Mouse (Mus musculus): Measurements from ENCODE around the gene Lrrk2. TPM values are rescaled to one million over a fixed set of nuclear protein-coding genes. Genes with fewer than 3 reads are reported as not detected.
"Not testable (repeated sequence)": the region's sequence is repeated elsewhere in the genome, so short reads cannot be mapped to it uniquely, and the experiment has no call there.

Gene Lrrk2
- polyA plus RNA-seq, 1 experiment from 2014 or later: 2.6 TPM

- no peaks in the 10 kb centered on the region for H3K4me1 ChIP-seq (replicated peaks)
- no peak overlapping the region for H3K9ac ChIP-seq
- no peaks in the 10 kb centered on the region for H3K27me3 ChIP-seq (replicated peaks)
- H3K9me3 ChIP-seq: no peaks in the 10 kb centered on the region
- H3K4me2 ChIP-seq (replicated peaks): no peak overlapping the region
- no peak for ATAC-seq
- H3K27ac ChIP-seq: no peak overlapping the region
- H3K36me3 ChIP-seq: no peaks in the 10 kb centered on the region
- 83% methylated on average over 16 of the region's 16 CpGs for WGBS
- no peak overlapping the region for H3K4me3 ChIP-seq (replicated peaks)
These were observed 82.8 kb downstream of the Lrrk2 start for GRCm38 (mm10) chr15:91755756-91756155.

- H3K9me3 ChIP-seq: no peaks in the 10 kb centered on the region
- no peaks in the 10 kb centered on the region for H3K27me3 ChIP-seq (replicated peaks)
- no peak overlapping the region for H3K4me3 ChIP-seq (replicated peaks)
- ATAC-seq: no peak
- H3K36me3 ChIP-seq: no peaks in the 10 kb centered on the region
- WGBS: 62% methylated on average over 4 of the region's 4 CpGs
- H3K4me2 ChIP-seq (replicated peaks): no peak overlapping the region
- H3K9ac ChIP-seq: no peak overlapping the region
- no peak overlapping the region for H3K27ac ChIP-seq
- no peaks in the 10 kb centered on the region for H3K4me1 ChIP-seq (replicated peaks)
These were observed 99.1 kb downstream of the Lrrk2 start for GRCm38 (mm10) chr15:91772041-91772440.

- H3K36me3 ChIP-seq: no peaks in the 10 kb centered on the region
- no peaks in the 10 kb centered on the region for H3K9me3 ChIP-seq
- no peak overlapping the region for H3K9ac ChIP-seq
- H3K4me1 ChIP-seq (replicated peaks): no peaks in the 10 kb centered on the region
- no peak overlapping the region for H3K4me2 ChIP-seq (replicated peaks)
- WGBS: 91% methylated on average over 9 of the region's 9 CpGs
- H3K27me3 ChIP-seq (replicated peaks): no peaks in the 10 kb centered on the region
- H3K27ac ChIP-seq: no peak overlapping the region
- no peak for ATAC-seq
- H3K4me3 ChIP-seq (replicated peaks): no peak overlapping the region
These were observed 106.2 kb downstream of the Lrrk2 start for GRCm38 (mm10) chr15:91779166-91779565.

- Histone ChIP-seq H3K36me3 (no peaks in the 10 kb centered on the region), H3K4me1 (replicated peaks) (no peaks in the 10 kb centered on the region), H3K27ac (no peak overlapping the region), H3K4me2 (replicated peaks) (no peak overlapping the region), H3K9ac (no peak overlapping the region), H3K4me3 (replicated peaks) (no peak overlapping the region), H3K27me3 (replicated peaks) (no peaks in the 10 kb centered on the region), H3K9me3 (no peaks in the 10 kb centered on the region)
- 35% methylated on average over 6 of the region's 6 CpGs for WGBS
- ATAC-seq: no peak
These were observed 108.2 kb downstream of the Lrrk2 start for GRCm38 (mm10) chr15:91781172-91781571.

GRCm38 (mm10) chr15:91788338-91788737 lies 115.4 kb downstream of the Lrrk2 start:
- WGBS: 87% methylated on average over 11 of the region's 11 CpGs
- Histone ChIP-seq H3K27ac (no peak overlapping the region), H3K4me1 (replicated peaks) (no peaks in the 10 kb centered on the region), H3K9me3 (no peaks in the 10 kb centered on the region), H3K4me3 (replicated peaks) (no peak overlapping the region), H3K27me3 (replicated peaks) (no peaks in the 10 kb centered on the region), H3K4me2 (replicated peaks) (no peak overlapping the region), H3K36me3 (no peaks in the 10 kb centered on the region), H3K9ac (no peak overlapping the region)
- no peak for ATAC-seq

- ATAC-seq: no peak
- WGBS: 91% methylated on average over 4 of the region's 4 CpGs
These were observed 133.5 kb downstream of the Lrrk2 start for GRCm38 (mm10) chr15:91806463-91806862.

GRCm38 (mm10) chr15:91835319-91835718 lies 162.3 kb downstream of the Lrrk2 start:
- WGBS: 71% methylated on average over 6 of the region's 6 CpGs
- Histone ChIP-seq H3K4me2 (replicated peaks) (no peak overlapping the region), H3K9me3 (no peaks in the 10 kb centered on the region)

More at GRCm38 (mm10) chr15:91806463-91806862, 133.5 kb downstream of the Lrrk2 start:
- Histone ChIP-seq H3K36me3 (no peaks in the 10 kb centered on the region), H3K9me3 (no peaks in the 10 kb centered on the region), H3K27ac (no peak overlapping the region), H3K9ac (no peak overlapping the region), H3K27me3 (replicated peaks) (no peaks in the 10 kb centered on the region), H3K4me1 (replicated peaks) (no peaks in the 10 kb centered on the region), H3K4me3 (replicated peaks) (no peak overlapping the region), H3K4me2 (replicated peaks) (no peak overlapping the region)

GRCm38 (mm10) chr15:91837965-91838364 lies 165.0 kb downstream of the Lrrk2 start, which contains the start of gene Smgc:
Gene Smgc, plus strand, starts transcription at chr15:91838265.
- no peaks in the 10 kb centered on the region for H3K27me3 ChIP-seq (replicated peaks)
- H3K9me3 ChIP-seq: no peaks in the 10 kb centered on the region
- H3K36me3 ChIP-seq: no peaks in the 10 kb centered on the region
- H3K9ac ChIP-seq: no peak within 1 kb of the TSS
- no peak for ATAC-seq
- no peak within 1 kb of the TSS for H3K4me3 ChIP-seq (replicated peaks)
- H3K4me1 ChIP-seq (replicated peaks): no peaks in the 10 kb centered on the region
- no peak within 1 kb of the TSS for H3K4me2 ChIP-seq (replicated peaks)
- H3K27ac ChIP-seq: no peak within 1 kb of the TSS
- WGBS: 83% methylated on average over 7 of the region's 7 CpGs

More at GRCm38 (mm10) chr15:91835319-91835718, 162.3 kb downstream of the Lrrk2 start:
- Histone ChIP-seq H3K27ac (no peak overlapping the region), H3K4me1 (replicated peaks) (no peaks in the 10 kb centered on the region), H3K27me3 (replicated peaks) (no peaks in the 10 kb centered on the region), H3K9ac (no peak overlapping the region), H3K4me3 (replicated peaks) (no peak overlapping the region), H3K36me3 (no peaks in the 10 kb centered on the region)
- ATAC-seq: no peak

- ATAC-seq; H3K36me3 ChIP-seq; H3K9ac ChIP-seq; H3K9me3 ChIP-seq; H3K27me3 ChIP-seq (replicated peaks); H3K4me2 ChIP-seq (replicated peaks); H3K27ac ChIP-seq; H3K4me3 ChIP-seq (replicated peaks); H3K4me1 ChIP-seq (replicated peaks): not testable (repeated sequence)
- 51% methylated on average over 5 of the region's 5 CpGs for WGBS
These were observed 191.2 kb downstream of the Lrrk2 start for GRCm38 (mm10) chr15:91864130-91864529.

Other genes with a start within 250 kb of the Lrrk2 start
- gene Slc2a13, start 99.9 kb upstream of the Lrrk2 start, polyA plus RNA-seq (2015; fragmentation: Nextera tagmentation; extraction: Ambion mirVana): 1.1 and 1.2 TPM in 2 replicates
- not detected in 2 replicates for gene Smgc, start 165.1 kb downstream of the Lrrk2 start, polyA plus RNA-seq (2015; fragmentation: Nextera tagmentation; extraction: Ambion mirVana)